Mouse (Mus musculus): ENCODE results near the gene Rora.

The Rora gene

GRCm38 (mm10) chr9:68948141-68948540, 294.6 kb downstream of the Rora start:
- DNase-seq (ENCODE audit: low read depth, low spot score), result no peak

GRCm38 (mm10) chr9:68956210-68956874, 302.8 kb downstream of the Rora start:
- peak; percentile 59 for DNase-seq (ENCODE audit: low read depth, low spot score)

GRCm38 (mm10) chr9:68956938-68957573, 303.5 kb downstream of the Rora start:
- DNase-seq (ENCODE audit: low read depth, low spot score), result peak; percentile 64

- DNase-seq (ENCODE audit: low read depth, low spot score), result no peak
These were observed 304.2 kb downstream of the Rora start for GRCm38 (mm10) chr9:68957793-68958192.

GRCm38 (mm10) chr9:68958919-68959318, 305.3 kb downstream of the Rora start:
- no peak for DNase-seq (ENCODE audit: low read depth, low spot score)

GRCm38 (mm10) chr9:68963898-68964297, 310.3 kb downstream of the Rora start:
- DNase-seq (ENCODE audit: low read depth, low spot score), result no peak

GRCm38 (mm10) chr9:68966540-68966939, 313.0 kb downstream of the Rora start:
- DNase-seq (ENCODE audit: low read depth, low spot score), result no peak

GRCm38 (mm10) chr9:68970074-68970473, 316.5 kb downstream of the Rora start:
- DNase-seq (ENCODE audit: low read depth, low spot score), result no peak

- DNase-seq (ENCODE audit: low read depth, low spot score), result no peak
These were observed 318.7 kb downstream of the Rora start for GRCm38 (mm10) chr9:68972277-68972676.

- no peak for DNase-seq (ENCODE audit: low read depth, low spot score)
These were observed 320.9 kb downstream of the Rora start for GRCm38 (mm10) chr9:68974517-68974916.

GRCm38 (mm10) chr9:68976136-68976535, 322.6 kb downstream of the Rora start:
- DNase-seq (ENCODE audit: low read depth, low spot score), result no peak

GRCm38 (mm10) chr9:68976851-68977250, 323.3 kb downstream of the Rora start:
- no peak for DNase-seq (ENCODE audit: low read depth, low spot score)

- no peak for DNase-seq (ENCODE audit: low read depth, low spot score)
These were observed 325.1 kb downstream of the Rora start for GRCm38 (mm10) chr9:68978656-68979055.

- no peak for DNase-seq (ENCODE audit: low read depth, low spot score)
These were observed 326.5 kb downstream of the Rora start for GRCm38 (mm10) chr9:68980041-68980440.

- DNase-seq (ENCODE audit: low read depth, low spot score), result no peak
These were observed 331.5 kb downstream of the Rora start for GRCm38 (mm10) chr9:68985046-68985445.

- no peak for DNase-seq (ENCODE audit: low read depth, low spot score)
These were observed 332.2 kb downstream of the Rora start for GRCm38 (mm10) chr9:68985796-68986195.

- no peak for DNase-seq (ENCODE audit: low read depth, low spot score)
These were observed 333.9 kb downstream of the Rora start for GRCm38 (mm10) chr9:68987290-68988042.

GRCm38 (mm10) chr9:68988162-68988911, 334.8 kb downstream of the Rora start:
- DNase-seq (ENCODE audit: low read depth, low spot score), result no peak

GRCm38 (mm10) chr9:68989885-68990449, 336.4 kb downstream of the Rora start:
- no peak for DNase-seq (ENCODE audit: low read depth, low spot score)

- no peak for DNase-seq (ENCODE audit: low read depth, low spot score)
These were observed 340.3 kb downstream of the Rora start for GRCm38 (mm10) chr9:68993881-68994280.

GRCm38 (mm10) chr9:68998961-68999360, 345.4 kb downstream of the Rora start:
- DNase-seq (ENCODE audit: low read depth, low spot score), result no peak

GRCm38 (mm10) chr9:69004514-69004913, 350.9 kb downstream of the Rora start:
- no peak for DNase-seq (ENCODE audit: low read depth, low spot score)

All from forelimb bud, embryonic 11.5 days (tissue).